Mouse (Mus musculus) MEL (cell line): Measurements from ENCODE around the gene Pak2. TPM values are rescaled to one million over a fixed set of nuclear protein-coding genes. Genes with fewer than 3 reads are reported as not detected.
A peak's percentile ranks its signal among the peaks of the same experiment; 100 is the strongest.

ENCODE experiments used
- DNase-seq: peaks from one replicate; pipeline ENCODE4 v3.0.0; 2011; ENCODE audit warnings: low read depth, low spot score
- H3K27ac ChIP-seq: 2 replicates; pipeline ENCODE4 v1.5.1; 2012; ENCODE audit warnings: low read depth, mild to moderate bottlenecking, control low read depth, low read length, moderate library complexity; ENCODE audit not compliant: control insufficient read depth
- H3K27me3 ChIP-seq, 2 experiments: fragments of 150-350 bp in 1 of 2; sonication (generic) in 1 of 2; 2 replicates each; pipeline ENCODE4 v1.6.1; 2012; ENCODE audit warnings: low read length in 2 of 2, mild to moderate bottlenecking in 2 of 2, improper control_type of control experiment in 1 of 2, moderate library complexity in 1 of 2; ENCODE audit not compliant: insufficient read depth in 2 of 2, control insufficient read depth in 1 of 2
- H3K36me3 ChIP-seq, 2 experiments: 2 replicates each; pipeline ENCODE4 v1.6.1; 2012 to 2014; ENCODE audit warnings: low read length in 2 of 2, improper control_type of control experiment in 1 of 2, inconsistent platforms in 1 of 2, mild to moderate bottlenecking in 1 of 2; ENCODE audit not compliant: insufficient read depth in 2 of 2, control insufficient read depth in 1 of 2
- H3K4me1 ChIP-seq, 2 experiments: fragments of 150-350 bp in 1 of 2; sonication (generic) in 1 of 2; 2 replicates each; pipeline ENCODE4 v1.6.1; 2012; ENCODE audit warnings: low read length in 2 of 2, improper control_type of control experiment in 1 of 2, mild to moderate bottlenecking in 1 of 2; ENCODE audit not compliant: insufficient read depth in 2 of 2, control insufficient read depth in 1 of 2
- H3K4me3 ChIP-seq, 2 experiments: fragments of 150-350 bp in 1 of 2; sonication (generic) in 1 of 2; 2 replicates each; pipeline ENCODE4 v1.5.1; 2012; ENCODE audit warnings: low read depth in 2 of 2, low read length in 2 of 2, mild to moderate bottlenecking in 2 of 2, moderate library complexity in 2 of 2, control low read depth in 1 of 2, improper control_type of control experiment in 1 of 2; ENCODE audit not compliant: control insufficient read depth in 1 of 2, insufficient read depth in 1 of 2
- H3K79me2 ChIP-seq: 2 replicates; pipeline ENCODE4 v1.6.1; 2012; ENCODE audit warnings: mild to moderate bottlenecking, low read length, moderate library complexity; ENCODE audit not compliant: control insufficient read depth, poor library complexity, insufficient read depth
- H3K9ac ChIP-seq: 2 replicates; pipeline ENCODE4 v1.6.1; 2012; ENCODE audit warnings: low read depth, mild to moderate bottlenecking, control low read depth, low read length, moderate library complexity; ENCODE audit not compliant: control insufficient read depth, poor library complexity, severe bottlenecking
- H3K9me3 ChIP-seq: fragments of 150-350 bp; sonication (generic); replicated peaks from 2 replicates; pipeline ENCODE4 v1.6.1; 2012; ENCODE audit warnings: mild to moderate bottlenecking, low read length, improper control_type of control experiment, moderate library complexity; ENCODE audit not compliant: insufficient read depth
- CHD2 ChIP-seq: IDR thresholded peaks from 2 replicates; pipeline ENCODE4 v1.6.1; 2011; ENCODE audit warnings: low read length, improper control_type of control experiment
- CTCF ChIP-seq, 3 experiments: IDR thresholded peaks in 2 of 3; conservative IDR thresholded peaks in 1 of 3; 2 replicates each; pipeline ENCODE4 v1.5.1; 2011 to 2012; ENCODE audit warnings: low read length in 3 of 3, low read depth in 2 of 3, mild to moderate bottlenecking in 2 of 3, improper control_type of control experiment in 1 of 3, inconsistent platforms in 1 of 3, mixed read lengths in 1 of 3, moderate library complexity in 1 of 3; ENCODE audit not compliant: control insufficient read depth in 1 of 3, insufficient read depth in 1 of 3, poor library complexity in 1 of 3, severe bottlenecking in 1 of 3
- ELF1 ChIP-seq: IDR thresholded peaks from 2 replicates; pipeline ENCODE4 v1.6.1; 2014; ENCODE audit warnings: low read depth, mild to moderate bottlenecking, inconsistent platforms, low read length, improper control_type of control experiment, moderate library complexity
- ETS1 ChIP-seq: IDR thresholded peaks from 2 replicates; pipeline ENCODE4 v1.6.1; 2012; ENCODE audit warnings: low read depth, mild to moderate bottlenecking, inconsistent platforms, low read length, improper control_type of control experiment, moderate library complexity
- GATA1 ChIP-seq: IDR thresholded peaks from 2 replicates; pipeline ENCODE4 v1.6.1; 2011; ENCODE audit warnings: low read depth, low read length, improper control_type of control experiment
- HCFC1 ChIP-seq: IDR thresholded peaks from 2 replicates; pipeline ENCODE4 v1.6.1; 2012; ENCODE audit warnings: low read depth, mild to moderate bottlenecking, inconsistent platforms, low read length, improper control_type of control experiment, moderate library complexity
- KAT2A ChIP-seq: conservative IDR thresholded peaks from 2 replicates; pipeline ENCODE4 v1.6.1; 2012; ENCODE audit warnings: low read depth, low read length, improper control_type of control experiment, inconsistent platforms
- MAX ChIP-seq: IDR thresholded peaks from 2 replicates; pipeline ENCODE4 v1.6.1; 2011; ENCODE audit warnings: low read length, improper control_type of control experiment
- MEF2A ChIP-seq: IDR thresholded peaks from 2 replicates; pipeline ENCODE4 v1.6.1; 2014; ENCODE audit warnings: low read depth, mild to moderate bottlenecking, inconsistent platforms, low read length, improper control_type of control experiment; ENCODE audit not compliant: poor library complexity, insufficient replicate concordance, severe bottlenecking; ENCODE audit errors: extremely low read depth
- MXI1 ChIP-seq: IDR thresholded peaks from 2 replicates; pipeline ENCODE4 v1.6.1; 2011; ENCODE audit warnings: mild to moderate bottlenecking, low read depth, low read length, improper control_type of control experiment
- MYC ChIP-seq: IDR thresholded peaks from 2 replicates; pipeline ENCODE4 v1.6.1; 2011; ENCODE audit warnings: low read depth, mild to moderate bottlenecking, low read length, improper control_type of control experiment, moderate library complexity
- POLR2AphosphoS2 ChIP-seq: IDR thresholded peaks from 2 replicates; pipeline ENCODE4 v1.6.1; 2011; ENCODE audit warnings: low read length, improper control_type of control experiment
- SIN3A ChIP-seq: IDR thresholded peaks from 2 replicates; pipeline ENCODE4 v1.6.1; 2012; ENCODE audit warnings: low read length, improper control_type of control experiment, inconsistent platforms
- SMC3 ChIP-seq: IDR thresholded peaks from 2 replicates; pipeline ENCODE4 v1.6.1; 2011; ENCODE audit warnings: low read depth, low read length, improper control_type of control experiment
- UBTF ChIP-seq: IDR thresholded peaks from 2 replicates; pipeline ENCODE4 v1.6.1; 2012; ENCODE audit warnings: low read depth, mild to moderate bottlenecking, inconsistent platforms, low read length, improper control_type of control experiment, moderate library complexity, borderline replicate concordance; ENCODE audit not compliant: insufficient read depth
- ZNF384 ChIP-seq: IDR thresholded peaks from 2 replicates; pipeline ENCODE4 v1.6.1; 2012; ENCODE audit warnings: low read depth, mild to moderate bottlenecking, inconsistent platforms, low read length, improper control_type of control experiment
- polyA plus RNA-seq, 2 experiments: library from polyadenylated mRNA; stranded (reverse) in 1 of 2; unstranded in 1 of 2; fragments of >175 nt in 1 of 2; fragments of >200 nt in 1 of 2; gene quantifications; 2 replicates each; pipeline versions ENCODE4 v1.2.1 to v1.2.4; 2012; ENCODE audit warnings: low replicate concordance in 2 of 2, low read depth in 1 of 2; ENCODE audit not compliant: insufficient read length in 2 of 2, insufficient read depth in 1 of 2, missing spikeins in 1 of 2
- total RNA-seq: library from RNA; depleted of rRNA; stranded (reverse); fragments of 300-350 nt; gene quantifications from 2 replicates; pipeline ENCODE4 v1.2.3, GENCODE M21; 2012

Gene Pak2
- total and polyA plus RNA-seq, 3 experiments = 23.0 to 67.2 (median 34.1) TPM

DNA sequence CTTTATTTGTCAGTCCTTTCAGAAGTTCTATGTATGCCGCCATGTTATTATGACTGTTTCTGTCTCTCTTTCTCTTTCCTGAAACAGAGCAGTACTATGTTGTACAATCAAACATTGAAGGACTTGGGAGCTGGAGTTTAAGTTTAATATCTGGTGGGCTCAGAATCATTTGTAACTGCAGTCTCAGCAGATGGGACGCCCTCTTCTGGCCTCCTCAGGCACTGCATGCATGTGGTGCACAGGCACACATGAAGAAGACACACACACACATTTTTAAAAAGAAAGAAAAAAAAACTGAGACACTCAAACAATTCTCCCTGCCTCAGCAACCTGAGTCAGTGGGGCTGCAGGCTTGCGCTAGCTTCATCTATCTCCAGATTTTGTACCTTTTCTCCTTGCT, 41.3 kb upstream of the Pak2 start:
- TF ChIP-seq ELF1 (no peak), CTCF (IDR thresholded peaks at IDR 0.05 in 2 of 3, conservative IDR thresholded peaks at IDR 0.05 in 1 of 3; ENCODE audit: control insufficient read depth in 1 of 3, insufficient read depth in 1 of 3, low read depth in 2 of 3, low read length in 3 of 3, poor library complexity in 1 of 3, severe bottlenecking in 1 of 3) (peak; percentile 19 to 40 (median 30); a peak in 5 of 6 replicates)
- TF ChIP-seq, all 39 proteins: peak for 1
- Histone ChIP-seq H3K27ac (no peak overlapping the region), H3K27me3 (no peaks in the 10 kb centered on the region), H3K79me2 (no peaks in the 10 kb centered on the region), H3K9ac (no peak overlapping the region), H3K4me1 (peaks cover 2 to 8% of the 10 kb centered on the region in 2 experiments; a peak in 3 of 4 replicates), H3K4me3 (no peak overlapping the region), H3K36me3 (peaks cover 0 to 4% of the 10 kb centered on the region in 2 experiments; a peak in 1 of 4 replicates), H3K9me3 (no peaks in the 10 kb centered on the region)
- no peak for DNase-seq

DNA sequence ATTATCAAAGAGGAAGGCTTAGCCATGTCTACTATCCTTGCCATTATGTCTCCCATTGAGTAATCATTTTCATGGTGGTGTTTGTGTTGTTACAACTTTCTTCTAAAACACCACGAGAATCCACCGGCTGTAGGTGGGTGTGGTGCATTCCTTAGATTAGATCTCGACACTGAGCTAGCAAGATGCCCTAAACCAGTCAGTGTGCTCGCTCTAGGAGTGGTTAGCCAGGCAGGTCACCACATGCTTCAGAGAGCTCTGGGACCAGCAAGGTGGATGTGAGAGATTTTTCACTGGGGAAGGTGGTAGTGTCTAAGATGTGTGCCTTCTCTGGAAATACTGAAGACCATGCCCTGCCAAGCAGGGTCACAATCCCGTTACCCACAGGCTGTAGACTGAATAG, 37.0 kb upstream of the Pak2 start:
- Histone ChIP-seq H3K36me3 (peaks cover 0 to 13% of the 10 kb centered on the region in 2 experiments; a peak in 2 of 4 replicates), H3K4me3 (peak overlapping the region in 1 of 2 experiments; percentile 44; a peak in 2 of 4 replicates), H3K79me2 (no peaks in the 10 kb centered on the region), H3K9ac (no peak overlapping the region), H3K9me3 (no peaks in the 10 kb centered on the region), H3K27me3 (no peaks in the 10 kb centered on the region), H3K4me1 (peaks cover 2 to 23% of the 10 kb centered on the region in 2 experiments), H3K27ac (no peak overlapping the region)
- TF ChIP-seq SIN3A (peak; percentile 65; the same call in 1 of the 2 replicates), MAX (0 out of 2 replicates have a peak, but pooled peaks have one; percentile 21), GATA1 (peak; percentile 40; the same call in 1 of the 2 replicates), KAT2A (no peak), ETS1 (peak; percentile 67), MYC (0 out of 2 replicates have a peak, but pooled peaks have one; percentile 41), MXI1 (peak; percentile 55), HCFC1 (no peak), ELF1 (no peak)
- DNase-seq = no peak

DNA sequence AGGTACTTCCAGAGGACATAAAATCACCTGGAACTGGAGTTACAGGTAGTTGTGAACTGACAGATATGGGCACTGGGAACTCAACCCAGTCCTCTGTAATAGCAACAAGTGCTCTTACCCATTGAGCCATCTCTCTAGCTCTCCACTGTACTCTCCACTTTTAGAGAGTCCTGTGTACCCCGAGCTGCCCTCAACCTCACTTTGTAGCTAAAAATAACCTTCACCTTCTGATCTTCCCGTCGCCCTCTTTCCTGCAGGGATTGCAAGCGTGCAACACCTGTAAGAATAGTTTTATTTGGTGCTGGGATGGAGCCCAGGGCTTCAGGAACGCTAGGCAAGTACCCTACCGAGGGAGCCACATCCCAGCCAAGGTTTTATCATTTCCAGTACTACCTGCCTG, 36.6 kb upstream of the Pak2 start:
- Histone ChIP-seq H3K36me3 (peaks cover 0 to 13% of the 10 kb centered on the region in 2 experiments; a peak in 2 of 4 replicates), H3K9ac (peak overlapping the region; percentile 36), H3K27me3 (no peaks in the 10 kb centered on the region), H3K9me3 (no peaks in the 10 kb centered on the region), H3K4me3 (peak overlapping the region; percentile 37 to 44), H3K4me1 (peaks cover 2 to 23% of the 10 kb centered on the region in 2 experiments), H3K27ac (no peak overlapping the region), H3K79me2 (no peaks in the 10 kb centered on the region)
- DNase-seq = peak; percentile 53
- TF ChIP-seq ELF1 = no peak
- TF ChIP-seq CHD2 = no peak
- no peak for TF ChIP-seq MEF2A
- TF ChIP-seq SMC3 = 0 out of 2 replicates have a peak, but pooled peaks have one; percentile 7
- TF ChIP-seq POLR2AphosphoS2 = no peak
- no peak for TF ChIP-seq MYC
- TF ChIP-seq ZNF384 = no peak
- no peak for TF ChIP-seq UBTF
